Mouse (Mus musculus): ENCODE results near the gene Olfr24.
A peak's percentile ranks its signal among the peaks of the same experiment; 100 is the strongest.
"Not testable (repeated sequence)": the region's sequence is repeated elsewhere in the genome, so short reads cannot be mapped to it uniquely, and the experiment has no call there.

Gene Olfr24

GRCm38 (mm10) chr9:18763896-18764295 is at the start of gene Olfr24:
Gene Olfr24, minus strand, starts transcription at chr9:18763996.
- DNase-seq (ENCODE audit: low read depth) = no peak

GRCm38 (mm10) chr9:18785316-18785715 is 21.5 kb upstream of the Olfr24 start:
- no peak for DNase-seq (ENCODE audit: low read depth)

GRCm38 (mm10) chr9:18779476-18779875 is 15.7 kb upstream of the Olfr24 start:
- DNase-seq (ENCODE audit: low read depth) = no peak

- no peak for DNase-seq (ENCODE audit: low read depth)
Observed at GRCm38 (mm10) chr9:18778981-18779380, 15.2 kb upstream of the Olfr24 start.

GRCm38 (mm10) chr9:18755595-18755994 is 8.2 kb downstream of the Olfr24 start:
- no peak for DNase-seq (ENCODE audit: low read depth)

GRCm38 (mm10) chr9:18744639-18745038 is 19.2 kb downstream of the Olfr24 start:
- DNase-seq (ENCODE audit: low read depth) = peak; percentile 45

GRCm38 (mm10) chr9:18734177-18734576 is 29.6 kb downstream of the Olfr24 start:
- DNase-seq (ENCODE audit: low read depth) = not testable (repeated sequence)

GRCm38 (mm10) chr9:18722712-18723099 is 41.1 kb downstream of the Olfr24 start:
- DNase-seq (ENCODE audit: low read depth) = no peak

GRCm38 (mm10) chr9:18721931-18722711 is 41.7 kb downstream of the Olfr24 start:
- no peak for DNase-seq (ENCODE audit: low read depth)

GRCm38 (mm10) chr9:18721011-18721410 is 42.8 kb downstream of the Olfr24 start:
- no peak for DNase-seq (ENCODE audit: low read depth)

GRCm38 (mm10) chr9:18705628-18706027 is 58.2 kb downstream of the Olfr24 start:
- peak; percentile 3 for DNase-seq (ENCODE audit: low read depth)
